Mouse (Mus musculus): ENCODE data around the gene Cyp27a1. TPM values are rescaled to one million over a fixed set of nuclear protein-coding genes. Genes with fewer than 3 reads are reported as not detected.
A peak's percentile ranks its signal among the peaks of the same experiment; 100 is the strongest.

Gene Cyp27a1
- polyA plus RNA-seq, 1 experiment, result 0.51 TPM

DNA sequence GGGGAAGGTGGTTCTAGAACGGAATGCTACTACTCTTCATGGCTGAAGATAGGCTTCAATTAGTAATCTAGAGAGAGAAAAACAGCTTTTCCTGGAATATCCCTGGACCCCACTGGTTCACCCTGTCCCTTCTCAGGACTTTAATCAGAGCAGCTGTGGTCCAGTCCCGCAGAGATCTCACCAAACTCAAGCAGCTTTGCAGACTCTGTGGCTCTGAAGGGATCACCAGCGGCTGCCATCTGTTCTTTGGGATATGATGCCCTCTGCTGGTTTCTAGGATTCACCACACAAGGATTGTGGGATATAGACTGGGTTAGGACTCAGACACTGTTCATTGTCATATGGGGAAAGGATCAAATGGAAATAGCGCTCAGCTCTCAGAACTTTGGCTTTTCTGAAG is 46.4 kb downstream of the Cyp27a1 start:
- no peak overlapping the region for H3K27ac ChIP-seq (ENCODE audit: insufficient read depth, low read length)
- TF ChIP-seq CTCF (IDR thresholded peaks at IDR 0.05; ENCODE audit: borderline replicate concordance, insufficient read depth, low read length) (no peak), POLR2A (IDR thresholded peaks at IDR 0.05; ENCODE audit: low read depth, low read length) (no peak)
- H3K4me3 ChIP-seq (ENCODE audit: insufficient read depth, low read length), result no peak overlapping the region
- no peaks in the 10 kb centered on the region for H3K4me1 ChIP-seq (ENCODE audit: control insufficient read depth, insufficient read depth, low read length)

DNA sequence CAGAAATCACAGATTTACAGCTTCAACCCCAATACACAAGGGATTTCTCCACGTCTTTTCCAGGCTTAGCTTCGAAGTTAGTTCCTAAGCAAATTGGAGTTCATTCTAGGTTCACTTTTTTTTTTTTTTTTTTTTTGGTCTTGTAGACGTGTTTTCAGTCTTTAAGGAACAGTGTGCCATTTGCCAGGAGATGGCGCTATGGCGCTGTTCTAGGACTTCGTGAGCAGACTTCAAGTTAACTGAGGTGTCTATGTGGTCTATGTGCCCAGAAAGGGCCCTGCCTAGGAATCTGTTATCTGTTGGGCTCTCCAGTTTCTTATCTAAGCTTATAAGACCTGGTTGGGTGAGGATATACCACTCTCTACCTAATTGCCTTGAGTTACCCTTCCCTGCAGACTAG is 49.7 kb downstream of the Cyp27a1 start:
- H3K4me1 ChIP-seq (ENCODE audit: control insufficient read depth, insufficient read depth, low read length), result no peaks in the 10 kb centered on the region
- TF ChIP-seq CTCF (IDR thresholded peaks at IDR 0.05; ENCODE audit: borderline replicate concordance, insufficient read depth, low read length) (peak; percentile 50; the same call in 1 of the 2 replicates), POLR2A (IDR thresholded peaks at IDR 0.05; ENCODE audit: low read depth, low read length) (no peak)
- no peak overlapping the region for H3K4me3 ChIP-seq (ENCODE audit: insufficient read depth, low read length)
- no peak overlapping the region for H3K27ac ChIP-seq (ENCODE audit: insufficient read depth, low read length)

DNA sequence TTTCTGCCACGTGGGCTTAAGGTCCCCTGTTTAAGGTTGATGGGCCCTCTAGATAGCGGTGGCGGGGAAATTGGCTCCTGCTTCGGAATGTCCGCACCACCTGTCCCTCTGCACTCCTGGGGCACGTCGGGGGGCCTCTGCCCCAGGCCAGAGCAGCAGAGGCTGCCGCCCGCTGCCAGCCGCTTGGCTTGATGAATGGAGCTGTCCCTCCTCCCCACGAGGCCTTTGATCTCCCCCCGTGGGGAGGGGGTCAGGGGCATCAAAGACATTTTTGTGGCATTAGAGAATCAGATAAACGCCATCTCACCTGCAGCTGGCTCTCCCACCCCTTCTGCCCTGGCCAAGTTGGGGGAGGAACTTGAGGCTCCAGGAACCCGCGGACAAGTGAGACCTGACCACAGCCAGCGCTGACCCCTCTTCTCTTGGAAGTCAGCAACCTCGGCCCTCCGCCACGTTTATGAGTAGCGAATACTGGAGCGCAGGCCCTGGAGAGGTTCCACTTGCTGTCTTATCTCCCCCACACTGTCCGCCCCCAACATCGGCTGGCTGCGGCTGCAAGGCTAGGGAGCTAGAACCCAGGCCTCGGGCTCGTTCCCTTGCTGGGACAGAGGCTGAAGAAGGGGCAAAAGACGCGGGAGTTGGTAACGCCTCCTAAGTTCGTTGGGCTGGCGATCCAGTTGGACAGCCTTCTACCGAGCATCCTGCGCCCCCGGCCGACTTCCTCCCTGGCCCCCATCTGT is 57.5 kb downstream of the Cyp27a1 start:
- H3K27ac ChIP-seq (ENCODE audit: insufficient read depth, low read length), result no peak overlapping the region
- no peak for TF ChIP-seq CTCF (IDR thresholded peaks at IDR 0.05; ENCODE audit: borderline replicate concordance, insufficient read depth, low read length)
- TF ChIP-seq POLR2A (IDR thresholded peaks at IDR 0.05; ENCODE audit: low read depth, low read length), result no peak
- peaks cover 2% of the 10 kb centered on the region; the same call in 1 of the 2 replicates for H3K4me1 ChIP-seq (ENCODE audit: control insufficient read depth, insufficient read depth, low read length)
- no peak overlapping the region for H3K4me3 ChIP-seq (ENCODE audit: insufficient read depth, low read length)

DNA sequence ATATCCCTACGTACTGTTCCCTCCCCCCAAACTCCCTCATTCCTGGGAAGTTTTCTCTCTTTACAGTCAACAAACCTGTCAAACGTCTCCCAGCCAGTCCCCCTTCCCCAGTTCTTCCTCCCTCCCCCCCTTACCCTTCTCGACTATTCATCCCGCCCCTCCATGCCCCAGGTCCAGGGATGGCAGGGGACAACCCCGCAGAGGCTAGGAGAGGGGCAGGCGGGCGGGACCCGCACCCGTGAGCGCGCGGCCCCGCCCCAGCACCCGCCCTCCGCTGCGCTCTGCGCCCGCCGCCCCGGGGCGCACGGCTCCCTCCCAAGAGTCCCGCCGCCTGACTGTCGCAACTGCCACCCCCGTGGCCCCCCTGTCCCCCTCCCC is 58.1 kb downstream of the Cyp27a1 start:
- TF ChIP-seq POLR2A (IDR thresholded peaks at IDR 0.05; ENCODE audit: low read depth, low read length), result no peak
- TF ChIP-seq CTCF (IDR thresholded peaks at IDR 0.05; ENCODE audit: borderline replicate concordance, insufficient read depth, low read length), result no peak
- H3K4me1 ChIP-seq (ENCODE audit: control insufficient read depth, insufficient read depth, low read length), result peaks cover 2% of the 10 kb centered on the region; the same call in 1 of the 2 replicates
- no peak overlapping the region for H3K27ac ChIP-seq (ENCODE audit: insufficient read depth, low read length)
- peak overlapping the region; percentile 7; the same call in 1 of the 2 replicates for H3K4me3 ChIP-seq (ENCODE audit: insufficient read depth, low read length)

DNA sequence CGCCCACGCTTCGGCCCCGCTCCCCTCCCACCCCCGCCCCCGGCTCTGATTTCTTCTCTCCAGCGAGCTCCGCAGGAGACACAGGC is 58.3 kb downstream of the Cyp27a1 start, which contains the start of gene Wnt6:
TSS of gene Wnt6 (plus strand) at position 48 of the 86 bp plus-strand sequence.
- Histone ChIP-seq H3K27ac (ENCODE audit: insufficient read depth, low read length) (no peak within 1 kb of the TSS), H3K4me1 (ENCODE audit: control insufficient read depth, insufficient read depth, low read length) (peaks cover 2% of the 10 kb centered on the region; the same call in 1 of the 2 replicates), H3K4me3 (ENCODE audit: insufficient read depth, low read length) (peak within 1 kb of the TSS; percentile 7; the same call in 1 of the 2 replicates)
- no peak for TF ChIP-seq CTCF (IDR thresholded peaks at IDR 0.05; ENCODE audit: borderline replicate concordance, insufficient read depth, low read length)
- TF ChIP-seq POLR2A (IDR thresholded peaks at IDR 0.05; ENCODE audit: low read depth, low read length), result no peak

DNA sequence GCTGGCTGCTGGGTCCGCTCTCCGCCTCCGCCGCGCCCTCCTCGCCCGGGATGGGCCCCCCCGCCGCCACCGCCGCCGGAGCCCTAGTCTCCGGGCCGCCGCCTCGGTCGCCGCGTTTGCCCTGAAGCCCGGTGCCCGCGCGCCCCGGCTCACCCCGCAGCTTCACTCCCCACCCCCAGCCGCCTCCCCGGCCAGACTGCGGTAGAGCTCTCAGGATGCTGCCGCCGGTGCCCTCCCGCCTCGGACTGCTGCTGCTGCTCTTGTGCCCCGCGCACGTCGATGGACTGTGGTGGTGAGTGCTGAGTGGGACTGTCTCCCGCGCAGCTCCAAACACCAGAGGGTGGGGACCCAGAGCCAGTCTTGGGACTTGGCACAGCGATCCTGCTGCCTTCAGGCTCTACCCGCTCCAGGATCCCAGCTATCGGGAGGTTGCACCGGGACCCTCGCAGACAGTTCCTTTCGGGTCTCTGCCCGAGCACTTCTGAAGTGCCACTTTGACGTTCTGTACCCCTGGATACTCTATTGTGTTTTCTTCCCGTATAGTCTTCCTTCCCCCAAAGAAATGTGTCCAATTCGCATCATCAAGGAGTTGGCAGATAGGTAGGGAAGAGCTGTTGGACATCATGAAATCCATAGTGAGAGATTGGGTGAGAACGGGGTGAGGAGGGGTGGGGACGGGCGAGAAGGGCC is 58.7 kb downstream of the Cyp27a1 start:
- H3K4me3 ChIP-seq (ENCODE audit: insufficient read depth, low read length), result no peak overlapping the region
- peaks cover 2% of the 10 kb centered on the region; the same call in 1 of the 2 replicates for H3K4me1 ChIP-seq (ENCODE audit: control insufficient read depth, insufficient read depth, low read length)
- no peak for TF ChIP-seq CTCF (IDR thresholded peaks at IDR 0.05; ENCODE audit: borderline replicate concordance, insufficient read depth, low read length)
- TF ChIP-seq POLR2A (IDR thresholded peaks at IDR 0.05; ENCODE audit: low read depth, low read length), result no peak
- H3K27ac ChIP-seq (ENCODE audit: insufficient read depth, low read length), result no peak overlapping the region

DNA sequence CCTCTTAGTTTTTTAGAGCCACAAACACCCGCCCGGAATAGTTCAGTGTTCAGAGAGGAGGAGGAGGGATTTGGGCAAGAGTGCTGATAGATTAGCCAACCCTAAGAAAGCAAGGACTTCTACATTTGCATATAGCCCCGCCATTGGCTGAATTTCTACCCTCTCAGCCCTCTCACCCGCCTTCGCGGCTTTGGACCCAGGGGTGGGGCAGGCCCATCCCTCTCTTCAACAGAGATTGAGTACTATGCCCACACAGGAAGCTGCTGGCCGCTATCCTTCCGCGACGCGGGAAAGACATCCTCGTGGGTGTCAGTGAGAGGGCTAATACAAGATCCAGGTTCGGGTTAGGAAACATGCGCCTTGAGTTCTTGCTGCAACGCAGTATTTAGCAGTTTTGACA is 59.8 kb downstream of the Cyp27a1 start:
- no peak overlapping the region; the same call in 1 of the 2 replicates for H3K4me3 ChIP-seq (ENCODE audit: insufficient read depth, low read length)
- H3K27ac ChIP-seq (ENCODE audit: insufficient read depth, low read length), result no peak overlapping the region
- H3K4me1 ChIP-seq (ENCODE audit: control insufficient read depth, insufficient read depth, low read length), result peaks cover 2% of the 10 kb centered on the region; the same call in 1 of the 2 replicates
- TF ChIP-seq CTCF (IDR thresholded peaks at IDR 0.05; ENCODE audit: borderline replicate concordance, insufficient read depth, low read length) (no peak), POLR2A (IDR thresholded peaks at IDR 0.05; ENCODE audit: low read depth, low read length) (no peak)

DNA sequence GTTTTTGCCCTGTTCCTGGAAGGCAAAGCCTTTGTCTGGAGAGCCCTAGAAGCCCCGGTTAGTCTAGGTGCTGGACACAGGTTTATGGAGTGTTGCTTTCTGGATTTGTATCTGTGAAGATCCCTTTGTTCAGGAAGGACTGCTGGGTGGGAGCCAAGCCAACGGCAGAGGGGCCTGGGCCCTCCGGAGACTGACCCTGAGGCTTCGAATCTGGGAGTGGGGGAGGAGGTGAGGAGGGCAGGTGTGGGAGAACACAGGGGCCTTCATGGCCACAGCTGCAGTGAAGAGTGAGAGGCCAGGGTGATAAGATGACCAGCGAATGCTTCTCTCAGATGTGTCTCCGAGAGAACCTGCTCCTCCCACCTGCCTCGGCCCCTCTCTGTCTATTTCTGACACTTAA is 60.7 kb downstream of the Cyp27a1 start:
- Histone ChIP-seq H3K27ac (ENCODE audit: insufficient read depth, low read length) (no peak overlapping the region), H3K4me3 (ENCODE audit: insufficient read depth, low read length) (no peak overlapping the region), H3K4me1 (ENCODE audit: control insufficient read depth, insufficient read depth, low read length) (peaks cover 2% of the 10 kb centered on the region; the same call in 1 of the 2 replicates)
- TF ChIP-seq POLR2A (IDR thresholded peaks at IDR 0.05; ENCODE audit: low read depth, low read length), result no peak
- TF ChIP-seq CTCF (IDR thresholded peaks at IDR 0.05; ENCODE audit: borderline replicate concordance, insufficient read depth, low read length), result no peak

DNA sequence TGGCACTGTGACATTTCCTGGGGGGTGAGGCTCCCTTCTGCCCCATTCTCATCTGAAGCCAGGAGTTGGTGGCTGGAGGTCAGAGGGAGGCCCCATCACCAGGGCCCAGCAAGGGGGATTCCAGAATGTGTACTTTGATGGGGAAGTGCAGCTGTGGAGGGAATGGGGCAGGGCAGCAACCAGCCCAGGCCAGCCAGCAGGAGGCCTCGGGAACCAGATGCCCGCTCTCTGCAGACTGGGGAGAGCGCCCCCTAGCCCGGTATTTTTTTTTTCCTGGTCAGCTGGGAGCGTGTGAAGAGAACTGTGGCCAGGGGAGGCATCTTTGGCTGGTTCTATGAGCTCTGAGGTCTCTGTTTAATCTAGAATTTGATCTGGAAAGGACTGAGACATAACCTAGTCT is 62.4 kb downstream of the Cyp27a1 start:
- no peak overlapping the region for H3K27ac ChIP-seq (ENCODE audit: insufficient read depth, low read length)
- TF ChIP-seq CTCF (IDR thresholded peaks at IDR 0.05; ENCODE audit: borderline replicate concordance, insufficient read depth, low read length) (no peak), POLR2A (IDR thresholded peaks at IDR 0.05; ENCODE audit: low read depth, low read length) (no peak)

DNA sequence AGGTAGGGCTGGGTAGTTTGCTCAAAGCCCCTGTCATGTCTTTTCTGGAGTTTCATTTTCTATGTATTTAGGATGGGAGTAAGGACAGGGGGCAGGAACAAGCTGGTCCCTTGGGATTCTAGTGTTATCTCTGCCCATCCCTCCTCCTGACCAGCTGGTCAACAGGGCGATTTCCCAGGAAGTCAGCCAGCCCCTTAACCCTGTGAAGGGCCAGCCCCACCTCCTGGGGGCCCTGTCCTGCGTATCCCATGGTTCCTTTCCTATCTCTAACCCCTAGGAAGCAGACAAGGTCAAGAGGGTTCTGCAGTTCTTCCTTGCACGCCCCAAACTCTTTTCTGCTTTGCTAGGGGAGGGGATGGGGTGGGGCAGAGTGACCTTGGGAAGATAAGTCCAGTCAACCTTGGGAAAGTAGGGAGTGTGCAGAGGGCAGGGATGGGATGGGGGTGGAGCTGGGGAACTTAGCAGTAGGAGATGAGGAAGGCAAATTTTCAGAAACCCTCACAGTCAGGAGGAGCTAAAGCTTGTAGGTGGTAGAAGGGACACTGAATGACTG is 65.6 kb downstream of the Cyp27a1 start:
- no peak for TF ChIP-seq CTCF (IDR thresholded peaks at IDR 0.05; ENCODE audit: borderline replicate concordance, insufficient read depth, low read length)
- no peak for TF ChIP-seq POLR2A (IDR thresholded peaks at IDR 0.05; ENCODE audit: low read depth, low read length)
- H3K27ac ChIP-seq (ENCODE audit: insufficient read depth, low read length), result no peak overlapping the region
- no peak overlapping the region for H3K4me3 ChIP-seq (ENCODE audit: insufficient read depth, low read length)
- H3K4me1 ChIP-seq (ENCODE audit: control insufficient read depth, insufficient read depth, low read length), result no peaks in the 10 kb centered on the region

More for the DNA sequence above, 62.4 kb downstream of the Cyp27a1 start:
- Histone ChIP-seq H3K4me3 (ENCODE audit: insufficient read depth, low read length) (no peak overlapping the region), H3K4me1 (ENCODE audit: control insufficient read depth, insufficient read depth, low read length) (peaks cover 2% of the 10 kb centered on the region; the same call in 1 of the 2 replicates)

Data from embryonic fibroblast, embryonic 13.5 days (primary cell).